Comparison of ENCODE assay signal across 19 mouse cellular contexts in genomic region chr1:38442887-38443286, GRCm38 (mm10).
DNase-seq lines count a peak whose midpoint lies in the region; ATAC-seq lines count a peak whose summit lies in the region.
"Had no signal": no experiment of that assay in that cellular context is flagged by ENCODE, and none has a peak within 500 bp of the region (broad histone marks: within the 10 kb centered on the region; RNA-seq: fewer than 3 reads in every experiment).

No protein-coding gene starts in this region.

- no peak overlapping the region for H3K9ac ChIP-seq in heart, embryonic 12.5 days
- H3K9ac ChIP-seq in hindbrain, embryonic 13.5 days = no peak overlapping the region
- H3K9ac ChIP-seq: forebrain, postnatal 0 days; limb, embryonic 15.5 days; midbrain, embryonic 15.5 days; stomach, embryonic 15.5 days had no signal

- 10% methylated on average over 3 of the region's 3 CpGs for WGBS in heart, embryonic 12.5 days
- WGBS in hindbrain, embryonic 13.5 days = 86% methylated on average over 3 of the region's 3 CpGs

- H3K4me3 ChIP-seq in heart, embryonic 12.5 days = no peak overlapping the region
- no peak overlapping the region for H3K4me3 ChIP-seq in hindbrain, embryonic 13.5 days
- H3K4me3 ChIP-seq: limb, embryonic 15.5 days; midbrain, embryonic 15.5 days; stomach, embryonic 15.5 days had no signal

- H3K9me3 ChIP-seq in heart, embryonic 12.5 days (replicated peaks) = no peaks in the 10 kb centered on the region
- no peaks in the 10 kb centered on the region for H3K9me3 ChIP-seq in hindbrain, embryonic 13.5 days
- H3K9me3 ChIP-seq: limb, embryonic 15.5 days; midbrain, embryonic 15.5 days; stomach, embryonic 15.5 days had no signal

- peak overlapping the region; percentile 32; the same call in 1 of the 2 replicates for H3K4me2 ChIP-seq in heart, embryonic 12.5 days
- no peak overlapping the region for H3K4me2 ChIP-seq in hindbrain, embryonic 13.5 days
- H3K4me2 ChIP-seq: limb, embryonic 15.5 days; midbrain, embryonic 15.5 days; stomach, embryonic 15.5 days had no signal

- intact Hi-C loops in heart, postnatal 25 days (cut with DNase I) = no loop called here

- no peak for DNase-seq in heart, postnatal 25 days (ENCODE audit: low spot score)
- DNase-seq in urinary bladder, postnatal 36 days (ENCODE audit: low spot score in 2 of 2) = peak; percentile 24 to 41
- no peak for DNase-seq in urinary bladder, postnatal 4 days (ENCODE audit: low spot score in 2 of 2)
- no peak for DNase-seq in thymus, postnatal 36 days
- DNase-seq in cerebellum, postnatal 4 days (ENCODE audit: low spot score in 2 of 2) = no peak
- DNase-seq: adrenal gland, postnatal 10 days; cerebellum, adult 9-11 months; forebrain, postnatal 0 days; gastrocnemius, postnatal 14 days; kidney, adult 2 months; kidney, postnatal 36 days; spleen, adult 18-20 months; thymus, postnatal 14 days had no signal

- ATAC-seq in heart, embryonic 12.5 days (ENCODE audit: insufficient number of reproducible peaks, low FRiP score) = peak; percentile 78
- ATAC-seq in hindbrain, embryonic 13.5 days (ENCODE audit: low FRiP score) = no peak
- no peak for ATAC-seq in megakaryocyte, adult 5-6 weeks (ENCODE audit: poor library complexity, severe bottlenecking)
- ATAC-seq: forebrain, postnatal 0 days; midbrain, embryonic 15.5 days had no signal

- H3K27me3 ChIP-seq in heart, embryonic 12.5 days (replicated peaks) = no peaks in the 10 kb centered on the region; the same call in 1 of the 2 replicates
- no peaks in the 10 kb centered on the region for H3K27me3 ChIP-seq in hindbrain, embryonic 13.5 days
- H3K27me3 ChIP-seq: limb, embryonic 15.5 days; midbrain, embryonic 15.5 days; stomach, embryonic 15.5 days had no signal

- peaks cover 57% of the 10 kb centered on the region for H3K4me1 ChIP-seq in heart, embryonic 12.5 days (replicated peaks)
- peaks cover 81% of the 10 kb centered on the region for H3K4me1 ChIP-seq in hindbrain, embryonic 13.5 days (replicated peaks)

- H3K27ac ChIP-seq in heart, embryonic 12.5 days (ENCODE audit: poor library complexity, severe bottlenecking) = peak overlapping the region; percentile 75
- H3K27ac ChIP-seq in hindbrain, embryonic 13.5 days = peak overlapping the region; percentile 83
- H3K27ac ChIP-seq: limb, embryonic 15.5 days; midbrain, embryonic 15.5 days; stomach, embryonic 15.5 days had no signal

- no peaks in the 10 kb centered on the region for H3K36me3 ChIP-seq in heart, embryonic 12.5 days
- no peaks in the 10 kb centered on the region for H3K36me3 ChIP-seq in hindbrain, embryonic 13.5 days
- H3K36me3 ChIP-seq: limb, embryonic 15.5 days; midbrain, embryonic 15.5 days; stomach, embryonic 15.5 days had no signal

Comparison
In these comparisons a context has a peak if more than half of its experiments do, and no peak if none do; other contexts are left out.
1. DNase-seq: peak in urinary bladder, postnatal 36 days (2 of 2); none in heart, postnatal 25 days (single experiment), urinary bladder, postnatal 4 days (0 of 2), thymus, postnatal 36 days (0 of 2) and cerebellum, postnatal 4 days (0 of 2).